Mouse (Mus musculus): ENCODE measurements at regions not wholly inside any gene's neighbourhood (a gene's known extent, or its start where the extent isn't known, plus 50 kb on each side); places are given as distances from the start of the nearest gene placed in this dataset.
A peak's percentile ranks its signal among the peaks of the same experiment; 100 is the strongest.
"Not testable (repeated sequence)": the region's sequence is repeated elsewhere in the genome, so short reads cannot be mapped to it uniquely, and the experiment has no call there.

GRCm38 (mm10) chr10:20847287-20847686 is 105.1 kb upstream of the Ahi1 start:
- Histone ChIP-seq H3K27ac (ENCODE audit: low read length) (no peak overlapping the region), H3K9ac (ENCODE audit: low read length) (no peak overlapping the region), H3K9me3 (replicated peaks; ENCODE audit: control insufficient read depth, low read length) (no peaks in the 10 kb centered on the region), H3K4me1 (ENCODE audit: control insufficient read depth, insufficient read depth, low read length) (peaks cover 2% of the 10 kb centered on the region; the same call in 1 of the 2 replicates), H3K27me3 (ENCODE audit: control insufficient read depth, insufficient read depth, low read length) (no peaks in the 10 kb centered on the region), H3K4me2 (ENCODE audit: low read depth, low read length) (no peak overlapping the region), H3K4me3 (ENCODE audit: low read length) (no peak overlapping the region), H3K36me3 (ENCODE audit: control insufficient read depth, insufficient read depth) (no peaks in the 10 kb centered on the region)
- whole genome bisulfite sequencing, result 75% methylated on average over 8 of the region's 8 CpGs
- no peak for ATAC-seq (replicated peaks; ENCODE audit: extremely low read depth, insufficient read depth, low FRiP score)

GRCm38 (mm10) chr10:20843277-20843676 is 109.1 kb upstream of the Ahi1 start:
- no peak overlapping the region for H3K27ac ChIP-seq (ENCODE audit: low read length)
- H3K4me2 ChIP-seq (ENCODE audit: low read depth, low read length), result no peak overlapping the region
- 57% methylated on average over 3 of the region's 3 CpGs for WGBS
- H3K27me3 ChIP-seq (ENCODE audit: control insufficient read depth, insufficient read depth, low read length), result no peaks in the 10 kb centered on the region
- no peak for ATAC-seq (replicated peaks; ENCODE audit: extremely low read depth, insufficient read depth, low FRiP score)
- H3K36me3 ChIP-seq (ENCODE audit: control insufficient read depth, insufficient read depth), result no peaks in the 10 kb centered on the region
- H3K4me1 ChIP-seq (ENCODE audit: control insufficient read depth, insufficient read depth, low read length), result peaks cover 7% of the 10 kb centered on the region; the same call in 1 of the 2 replicates
- H3K4me3 ChIP-seq (ENCODE audit: low read length), result no peak overlapping the region
- H3K9ac ChIP-seq (ENCODE audit: low read length), result no peak overlapping the region
- no peaks in the 10 kb centered on the region for H3K9me3 ChIP-seq (replicated peaks; ENCODE audit: control insufficient read depth, low read length)

GRCm38 (mm10) chr10:20842131-20842530 is 110.2 kb upstream of the Ahi1 start:
- Histone ChIP-seq H3K4me2 (ENCODE audit: low read depth, low read length) (no peak overlapping the region), H3K9me3 (replicated peaks; ENCODE audit: control insufficient read depth, low read length) (no peaks in the 10 kb centered on the region), H3K36me3 (ENCODE audit: control insufficient read depth, insufficient read depth) (no peaks in the 10 kb centered on the region), H3K4me1 (ENCODE audit: control insufficient read depth, insufficient read depth, low read length) (peaks cover 7% of the 10 kb centered on the region; the same call in 1 of the 2 replicates), H3K27ac (ENCODE audit: low read length) (no peak overlapping the region), H3K9ac (ENCODE audit: low read length) (no peak overlapping the region), H3K27me3 (ENCODE audit: control insufficient read depth, insufficient read depth, low read length) (no peaks in the 10 kb centered on the region), H3K4me3 (ENCODE audit: low read length) (no peak overlapping the region)
- 86% methylated on average over 1 of the region's 1 CpGs for WGBS
- no peak for ATAC-seq (replicated peaks; ENCODE audit: extremely low read depth, insufficient read depth, low FRiP score)

DNA sequence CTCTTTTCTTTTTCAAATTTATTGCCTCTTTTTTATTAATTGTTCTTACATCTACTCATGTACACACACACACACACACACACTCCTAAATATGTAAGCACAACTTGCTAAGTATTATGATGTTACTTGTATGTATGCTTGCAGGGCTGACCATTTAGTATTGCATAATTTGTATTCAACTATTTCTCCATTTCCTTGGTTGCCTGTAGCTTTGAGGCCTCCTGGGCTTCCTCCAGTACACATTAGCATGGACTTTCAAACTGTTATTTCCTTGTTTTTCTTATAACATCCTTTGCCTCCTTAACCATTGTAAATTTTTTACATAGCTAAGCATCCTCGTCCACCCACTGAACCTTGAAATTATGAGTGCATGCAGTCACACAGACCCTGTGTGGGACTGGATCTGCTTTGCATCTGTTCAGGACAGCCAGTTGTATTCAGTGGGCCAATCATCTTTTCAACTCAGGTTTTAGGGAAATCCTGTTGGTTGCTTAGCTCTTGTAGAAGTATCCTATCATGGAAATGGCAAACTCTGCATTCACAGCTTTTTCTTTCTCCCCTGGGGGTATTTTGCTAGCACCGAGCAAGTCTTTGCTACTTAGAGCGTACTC is 110.8 kb upstream of the Ahi1 start:
- no peak overlapping the region for H3K9ac ChIP-seq (ENCODE audit: low read length)
- 56% methylated on average over 3 of the region's 3 CpGs for WGBS

DNA sequence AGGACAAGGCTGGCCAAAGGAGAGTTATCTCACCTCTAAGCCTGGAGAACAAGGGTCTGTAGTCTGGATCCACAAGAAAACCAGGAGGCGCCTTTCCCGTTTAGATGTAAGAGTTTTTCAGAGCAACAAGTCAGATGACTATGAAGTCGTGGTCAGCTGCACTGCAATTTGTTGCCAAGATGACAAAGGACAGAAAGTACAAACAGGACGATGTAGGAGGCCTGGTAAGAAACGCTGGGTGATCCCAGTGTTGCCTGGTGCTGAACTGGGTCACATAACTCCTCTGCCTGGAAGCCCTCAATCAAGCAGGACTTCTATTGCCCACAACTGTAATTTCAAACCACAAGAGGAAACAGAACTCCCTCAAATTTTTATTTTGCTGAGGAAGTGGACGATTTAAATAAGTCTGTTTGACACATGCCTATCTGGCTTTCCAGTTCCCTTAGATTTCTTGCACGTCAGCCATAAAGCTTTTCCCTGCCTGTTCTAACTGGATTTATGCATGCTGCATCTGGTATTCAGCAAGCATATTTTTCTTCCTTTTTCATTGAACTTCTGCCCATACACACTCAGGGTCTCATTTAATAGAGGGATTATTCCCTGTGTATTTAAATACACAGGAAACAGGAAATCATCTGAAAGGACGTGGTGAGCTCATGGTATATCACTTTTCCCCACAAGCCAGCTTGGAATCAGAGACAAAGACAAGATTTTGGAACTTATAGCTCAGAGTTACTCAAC is 113.5 kb upstream of the Ahi1 start:
- H3K9me3 ChIP-seq (replicated peaks; ENCODE audit: control insufficient read depth, low read length), result no peaks in the 10 kb centered on the region
- WGBS, result 48% methylated on average over 8 of the region's 8 CpGs
- no peak overlapping the region for H3K4me3 ChIP-seq (ENCODE audit: low read length)
- H3K4me1 ChIP-seq (ENCODE audit: control insufficient read depth, insufficient read depth, low read length), result peaks cover 8% of the 10 kb centered on the region; the same call in 1 of the 2 replicates
- no peaks in the 10 kb centered on the region for H3K36me3 ChIP-seq (ENCODE audit: control insufficient read depth, insufficient read depth)
- ATAC-seq (replicated peaks; ENCODE audit: extremely low read depth, insufficient read depth, low FRiP score), result no peak
- H3K27me3 ChIP-seq (ENCODE audit: control insufficient read depth, insufficient read depth, low read length), result no peaks in the 10 kb centered on the region
- no peak overlapping the region for H3K4me2 ChIP-seq (ENCODE audit: low read depth, low read length)
- H3K9ac ChIP-seq (ENCODE audit: low read length), result no peak overlapping the region
- H3K27ac ChIP-seq (ENCODE audit: low read length), result peak overlapping the region; percentile 10; the same call in 1 of the 2 replicates

More for the DNA sequence above, 110.8 kb upstream of the Ahi1 start:
- ATAC-seq (replicated peaks; ENCODE audit: extremely low read depth, insufficient read depth, low FRiP score), result no peak
- no peaks in the 10 kb centered on the region for H3K9me3 ChIP-seq (replicated peaks; ENCODE audit: control insufficient read depth, low read length)
- H3K4me2 ChIP-seq (ENCODE audit: low read depth, low read length), result no peak overlapping the region
- H3K27ac ChIP-seq (ENCODE audit: low read length), result no peak overlapping the region
- H3K4me3 ChIP-seq (ENCODE audit: low read length), result no peak overlapping the region
- H3K27me3 ChIP-seq (ENCODE audit: control insufficient read depth, insufficient read depth, low read length), result no peaks in the 10 kb centered on the region
- H3K36me3 ChIP-seq (ENCODE audit: control insufficient read depth, insufficient read depth), result no peaks in the 10 kb centered on the region
- peaks cover 7% of the 10 kb centered on the region; the same call in 1 of the 2 replicates for H3K4me1 ChIP-seq (ENCODE audit: control insufficient read depth, insufficient read depth, low read length)

GRCm38 (mm10) chr10:20836816-20837215 is 111.9 kb upstream of the Pde7b start:
- not testable (repeated sequence) for H3K27ac ChIP-seq (ENCODE audit: low read length); H3K9me3 ChIP-seq (replicated peaks; ENCODE audit: control insufficient read depth, low read length); H3K36me3 ChIP-seq (ENCODE audit: control insufficient read depth, insufficient read depth); H3K4me1 ChIP-seq (ENCODE audit: control insufficient read depth, insufficient read depth, low read length); H3K27me3 ChIP-seq (ENCODE audit: control insufficient read depth, insufficient read depth, low read length); ATAC-seq (replicated peaks; ENCODE audit: extremely low read depth, insufficient read depth, low FRiP score); H3K4me3 ChIP-seq (ENCODE audit: low read length); H3K9ac ChIP-seq (ENCODE audit: low read length); H3K4me2 ChIP-seq (ENCODE audit: low read depth, low read length)
- WGBS, result 80% methylated on average over 4 of the region's 4 CpGs

GRCm38 (mm10) chr10:20834806-20835575 is 110.1 kb upstream of the Pde7b start:
- WGBS, result 72% methylated on average over 11 of the region's 11 CpGs
- H3K4me3 ChIP-seq (ENCODE audit: low read length), result no peak overlapping the region; the same call in 1 of the 2 replicates
- H3K36me3 ChIP-seq (ENCODE audit: control insufficient read depth, insufficient read depth), result no peaks in the 10 kb centered on the region
- H3K4me1 ChIP-seq (ENCODE audit: control insufficient read depth, insufficient read depth, low read length), result peaks cover 8% of the 10 kb centered on the region; the same call in 1 of the 2 replicates
- no peak for ATAC-seq (replicated peaks; ENCODE audit: extremely low read depth, insufficient read depth, low FRiP score)
- H3K9me3 ChIP-seq (replicated peaks; ENCODE audit: control insufficient read depth, low read length), result no peaks in the 10 kb centered on the region
- H3K27me3 ChIP-seq (ENCODE audit: control insufficient read depth, insufficient read depth, low read length), result no peaks in the 10 kb centered on the region
- peak overlapping the region; percentile 27 for H3K4me2 ChIP-seq (ENCODE audit: low read depth, low read length)
- H3K9ac ChIP-seq (ENCODE audit: low read length), result no peak overlapping the region
- peak overlapping the region; percentile 11; the same call in 1 of the 2 replicates for H3K27ac ChIP-seq (ENCODE audit: low read length)

- Histone ChIP-seq H3K9ac (ENCODE audit: low read length) (no peak overlapping the region), H3K4me1 (ENCODE audit: control insufficient read depth, insufficient read depth, low read length) (0 out of 2 replicates have a peak, but pooled peaks cover 3% of the 10 kb centered on the region), H3K27ac (ENCODE audit: low read length) (no peak overlapping the region), H3K9me3 (replicated peaks; ENCODE audit: control insufficient read depth, low read length) (no peaks in the 10 kb centered on the region), H3K4me3 (ENCODE audit: low read length) (no peak overlapping the region), H3K27me3 (ENCODE audit: control insufficient read depth, insufficient read depth, low read length) (no peaks in the 10 kb centered on the region), H3K36me3 (ENCODE audit: control insufficient read depth, insufficient read depth) (no peaks in the 10 kb centered on the region), H3K4me2 (ENCODE audit: low read depth, low read length) (no peak overlapping the region)
- 58% methylated on average over 1 of the region's 1 CpGs for WGBS
- no peak for ATAC-seq (replicated peaks; ENCODE audit: extremely low read depth, insufficient read depth, low FRiP score)
These were observed 103.4 kb upstream of the Pde7b start for GRCm38 (mm10) chr10:20828304-20828703.

GRCm38 (mm10) chr10:20827473-20827872 is 102.6 kb upstream of the Pde7b start:
- ATAC-seq (replicated peaks; ENCODE audit: extremely low read depth, insufficient read depth, low FRiP score), result no peak
- H3K9me3 ChIP-seq (replicated peaks; ENCODE audit: control insufficient read depth, low read length), result no peaks in the 10 kb centered on the region
- no peaks in the 10 kb centered on the region for H3K27me3 ChIP-seq (ENCODE audit: control insufficient read depth, insufficient read depth, low read length)
- H3K27ac ChIP-seq (ENCODE audit: low read length), result no peak overlapping the region
- no peak overlapping the region for H3K9ac ChIP-seq (ENCODE audit: low read length)
- H3K36me3 ChIP-seq (ENCODE audit: control insufficient read depth, insufficient read depth), result no peaks in the 10 kb centered on the region
- 0 out of 2 replicates have a peak, but pooled peaks cover 3% of the 10 kb centered on the region for H3K4me1 ChIP-seq (ENCODE audit: control insufficient read depth, insufficient read depth, low read length)
- no peak overlapping the region for H3K4me3 ChIP-seq (ENCODE audit: low read length)
- H3K4me2 ChIP-seq (ENCODE audit: low read depth, low read length), result no peak overlapping the region
